Mouse (Mus musculus) intestine, embryonic 14.5 days (tissue): ENCODE data around the gene Efemp2. TPM values are rescaled to one million over a fixed set of nuclear protein-coding genes. Genes with fewer than 3 reads are reported as not detected.
"Not testable (repeated sequence)": the region's sequence is repeated elsewhere in the genome, so short reads cannot be mapped to it uniquely, and the experiment has no call there.

Source experiments
- ATAC-seq: fragments of 200-750 bp; cut with Nextera tagmentation; replicated peaks from 2 replicates; pipeline ENCODE4 v1.8.0; 2017; ENCODE audit warnings: low read depth, moderate number of reproducible peaks, moderate TSS enrichment, moderate library complexity; ENCODE audit not compliant: low FRiP score, low TSS enrichment
- DNase-seq: peaks from one replicate; pipeline ENCODE4 v3.0.0-alpha.2; 2018; ENCODE audit warnings: low spot score
- H3K27ac ChIP-seq: fragments of 300-500 bp; sonication (generic); 2 replicates; pipeline ENCODE4 v1.5.1; 2014; ENCODE audit warnings: low read depth, mild to moderate bottlenecking, control low read depth
- H3K27me3 ChIP-seq: fragments of 300-500 bp; sonication (generic); replicated peaks from 2 replicates; pipeline ENCODE4 v1.6.1; 2014; ENCODE audit warnings: low read length, control low read depth; ENCODE audit not compliant: control insufficient read depth, insufficient read depth
- H3K36me3 ChIP-seq: fragments of 300-500 bp; sonication (generic); 2 replicates; pipeline ENCODE4 v1.6.1; 2014; ENCODE audit warnings: low read length, control low read depth; ENCODE audit not compliant: control insufficient read depth, insufficient read depth
- H3K4me1 ChIP-seq: fragments of 300-500 bp; sonication (generic); replicated peaks from 2 replicates; pipeline ENCODE4 v1.6.1; 2014; ENCODE audit warnings: low read length, control low read depth, mixed read lengths; ENCODE audit not compliant: control insufficient read depth, insufficient read depth
- H3K4me2 ChIP-seq: fragments of 300-500 bp; sonication (generic); 2 replicates; pipeline ENCODE4 v1.6.1; 2014; ENCODE audit warnings: low read length
- H3K4me3 ChIP-seq: fragments of 300-500 bp; sonication (generic); 2 replicates; pipeline ENCODE4 v1.5.1; 2014; ENCODE audit warnings: low read depth, low read length, control low read depth, mixed read lengths
- H3K9ac ChIP-seq: fragments of 300-500 bp; sonication (generic); 2 replicates; pipeline ENCODE4 v1.6.1; 2014; ENCODE audit warnings: mild to moderate bottlenecking, low read length
- H3K9me3 ChIP-seq: fragments of 300-500 bp; sonication (generic); 2 replicates; pipeline ENCODE4 v1.6.1; 2016; ENCODE audit warnings: low read length, control low read depth; ENCODE audit not compliant: control insufficient read depth
- WGBS: fragments of 180-500 bp; shearing (Covaris S2); extraction: QIAGEN DNeasy Blood & Tissue Kit; methylation state at CpG from one replicate; pipeline ENCODE4 v1.1.7; 2014; 5-methylcytosine and 5-hydroxymethylcytosine counted together
- polyA plus RNA-seq: library from polyadenylated mRNA; unstranded; fragments of >200 nt; fragmentation: Nextera tagmentation; extraction: Ambion mirVana; gene quantifications from 2 replicates; pipeline ENCODE4 v1.2.1, GENCODE M21; 2014

The Efemp2 gene
- polyA plus RNA-seq, 1 experiment from 2014 or later: 136 TPM

GRCm38 (mm10) chr19:5487768-5488550 lies 14.2 kb downstream of the Efemp2 start, which contains the start of gene Mus81:
TSS of gene Mus81 (minus strand) at chr19:5488402.
- Histone ChIP-seq H3K4me3 (peak within 1 kb of the TSS; percentile 48), H3K9me3 (no peaks in the 10 kb centered on the region), H3K27me3 (no peaks in the 10 kb centered on the region), H3K36me3 (peaks cover 42% of the 10 kb centered on the region), H3K4me1 (peaks cover 18% of the 10 kb centered on the region), H3K4me2 (peak within 1 kb of the TSS; percentile 75), H3K27ac (peak within 1 kb of the TSS; percentile 98), H3K9ac (peak within 1 kb of the TSS; percentile 41)
- WGBS: under 1% methylated on average over 38 of the region's 39 CpGs
- DNase-seq (peak; percentile 99), ATAC-seq (peak; percentile 70)

- peak overlapping the region; percentile 48 for H3K4me3 ChIP-seq
- H3K4me2 ChIP-seq: peak overlapping the region; percentile 75
- H3K4me1 ChIP-seq: peaks cover 18% of the 10 kb centered on the region
- DNase-seq: peak; percentile 96
- peak; percentile 78 for ATAC-seq
- no peaks in the 10 kb centered on the region for H3K9me3 ChIP-seq
- peak overlapping the region; percentile 98 for H3K27ac ChIP-seq
- H3K27me3 ChIP-seq: no peaks in the 10 kb centered on the region
- WGBS: under 1% methylated on average over 26 of the region's 26 CpGs
- peak overlapping the region; percentile 41 for H3K9ac ChIP-seq
- H3K36me3 ChIP-seq: peaks cover 42% of the 10 kb centered on the region
Observed at GRCm38 (mm10) chr19:5488878-5489571, 15.3 kb downstream of the Efemp2 start.

DNA sequence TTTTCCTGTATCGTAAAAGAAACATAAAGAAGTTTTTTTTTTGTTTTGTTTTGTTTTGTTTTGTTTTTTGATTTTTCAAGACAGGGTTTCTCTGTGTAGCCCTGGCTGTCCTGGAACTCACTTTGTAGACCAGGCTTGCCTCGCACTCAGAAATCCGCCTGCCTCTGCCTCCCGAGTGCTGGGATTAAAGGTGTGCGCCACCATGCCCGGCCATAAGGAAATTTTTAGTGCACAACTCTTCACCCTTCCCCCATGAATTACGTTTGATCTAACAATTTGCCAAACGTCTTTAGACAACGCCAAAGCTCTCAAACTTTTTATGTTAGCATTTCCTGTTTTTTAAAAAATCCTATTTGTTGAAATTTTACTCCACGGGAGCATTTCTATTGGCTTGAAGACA lies 16.0 kb downstream of the Efemp2 start:
- H3K9me3 ChIP-seq, ATAC-seq, DNase-seq, H3K27me3 ChIP-seq, H3K9ac ChIP-seq: not testable (repeated sequence)
- peak overlapping the region; percentile 95; the same call in 1 of the 2 replicates for H3K4me3 ChIP-seq
- peak overlapping the region; percentile 75 for H3K4me2 ChIP-seq
- WGBS: 47% methylated on average over 10 of the region's 10 CpGs
- H3K36me3 ChIP-seq: peaks cover 43% of the 10 kb centered on the region
- peaks cover 18% of the 10 kb centered on the region for H3K4me1 ChIP-seq
- peak overlapping the region; percentile 98 for H3K27ac ChIP-seq

- H3K9me3 ChIP-seq: no peaks in the 10 kb centered on the region
- peak within 1 kb of the TSS; percentile 98 for H3K27ac ChIP-seq
- peak within 1 kb of the TSS; percentile 95 for H3K4me3 ChIP-seq
- WGBS: under 1% methylated on average over 56 of the region's 62 CpGs
- H3K4me2 ChIP-seq: peak within 1 kb of the TSS; percentile 75
- H3K27me3 ChIP-seq: no peaks in the 10 kb centered on the region
- H3K36me3 ChIP-seq: peaks cover 41% of the 10 kb centered on the region
- ATAC-seq (peak; percentile 54), DNase-seq (peak; percentile 95)
- H3K9ac ChIP-seq: peak within 1 kb of the TSS; percentile 96
- peaks cover 18% of the 10 kb centered on the region for H3K4me1 ChIP-seq
Observed at GRCm38 (mm10) chr19:5490313-5490897, 16.7 kb downstream of the Efemp2 start, which contains the start of gene Cfl1. TSS of gene Cfl1 (plus strand) at chr19:5490455.

GRCm38 (mm10) chr19:5490898-5491708 lies 17.3 kb downstream of the Efemp2 start:
- H3K9ac ChIP-seq: peak overlapping the region; percentile 96
- peak overlapping the region; percentile 98 for H3K27ac ChIP-seq
- H3K27me3 ChIP-seq: no peaks in the 10 kb centered on the region
- DNase-seq (peak; percentile 89), ATAC-seq (no peak; the same call in none of the 2 replicates)
- WGBS: under 1% methylated on average over 59 of the region's 59 CpGs
- H3K4me2 ChIP-seq: peak overlapping the region; percentile 75
- peaks cover 41% of the 10 kb centered on the region for H3K36me3 ChIP-seq
- peak overlapping the region; percentile 95 for H3K4me3 ChIP-seq
- H3K4me1 ChIP-seq: peaks cover 18% of the 10 kb centered on the region
- H3K9me3 ChIP-seq: no peaks in the 10 kb centered on the region

- Histone ChIP-seq H3K4me3 (no peak overlapping the region), H3K9me3 (no peaks in the 10 kb centered on the region), H3K9ac (no peak overlapping the region), H3K27ac (no peak overlapping the region), H3K4me1 (peaks cover 9% of the 10 kb centered on the region), H3K4me2 (no peak overlapping the region), H3K27me3 (no peaks in the 10 kb centered on the region), H3K36me3 (peaks cover 56% of the 10 kb centered on the region)
- DNase-seq: no peak
- no peak for ATAC-seq
- WGBS: 82% methylated on average over 4 of the region's 4 CpGs
Observed at GRCm38 (mm10) chr19:5492641-5493040, 18.9 kb downstream of the Efemp2 start.

- DNase-seq, H3K9ac ChIP-seq, H3K27me3 ChIP-seq, H3K27ac ChIP-seq, H3K9me3 ChIP-seq, H3K4me3 ChIP-seq, H3K4me2 ChIP-seq, H3K4me1 ChIP-seq, ATAC-seq: not testable (repeated sequence)
- H3K36me3 ChIP-seq: peaks cover 56% of the 10 kb centered on the region
- WGBS: 67% methylated on average over 9 of the region's 9 CpGs
Observed at GRCm38 (mm10) chr19:5493301-5493721, 19.6 kb downstream of the Efemp2 start.

GRCm38 (mm10) chr19:5494314-5494713 lies 20.6 kb downstream of the Efemp2 start:
- 86% methylated on average over 3 of the region's 3 CpGs for WGBS
- no peaks in the 10 kb centered on the region for H3K9me3 ChIP-seq
- no peak overlapping the region for H3K27ac ChIP-seq
- DNase-seq: no peak
- peaks cover 56% of the 10 kb centered on the region for H3K36me3 ChIP-seq
- no peak overlapping the region for H3K4me2 ChIP-seq
- peaks cover 6% of the 10 kb centered on the region for H3K4me1 ChIP-seq
- no peak overlapping the region for H3K4me3 ChIP-seq
- H3K9ac ChIP-seq: no peak overlapping the region
- no peak for ATAC-seq
- no peaks in the 10 kb centered on the region for H3K27me3 ChIP-seq
